Mouse (Mus musculus): ENCODE results near the gene Tmem40. TPM values are rescaled to one million over a fixed set of nuclear protein-coding genes. Genes with fewer than 3 reads are reported as not detected.

The Tmem40 gene
- polyA plus RNA-seq, 1 experiment, result 24.4 TPM

Other genes starting within 250 kb of the Tmem40 start
- 26.9 and 27.1 TPM in 2 replicates for gene Tsen2, start 217.7 kb downstream of the Tmem40 start, polyA plus RNA-seq (2012; rRNA removed)
- 0.06 and 0.18 TPM in 2 replicates for gene Mkrn2os, start 169.8 kb downstream of the Tmem40 start, polyA plus RNA-seq (2012; rRNA removed)
- gene Mkrn2, start 160.5 kb downstream of the Tmem40 start, polyA plus RNA-seq (2012; rRNA removed), result 21.5 and 29.0 TPM in 2 replicates
- gene Raf1, start 85.8 kb downstream of the Tmem40 start, polyA plus RNA-seq (2012; rRNA removed), result 143 and 144 TPM in 2 replicates
- gene Cand2, start 12.1 kb upstream of the Tmem40 start, polyA plus RNA-seq (2012; rRNA removed), result 5.1 and 5.7 TPM in 2 replicates
- gene Rpl32, start 46.3 kb upstream of the Tmem40 start, polyA plus RNA-seq (2012; rRNA removed), result 936 and 1,149 TPM in 2 replicates
- 5.4 and 5.5 TPM in 2 replicates for gene Efcab12, start 76.0 kb upstream of the Tmem40 start, polyA plus RNA-seq (2012; rRNA removed)
- gene Mbd4, start 91.0 kb upstream of the Tmem40 start, polyA plus RNA-seq (2012; rRNA removed), result 9.2 and 9.6 TPM in 2 replicates
- gene Ift122, start 91.1 kb upstream of the Tmem40 start, polyA plus RNA-seq (2012; rRNA removed), result 30.1 and 31.2 TPM in 2 replicates
- gene Rho, start 169.3 kb upstream of the Tmem40 start, polyA plus RNA-seq (2012; rRNA removed), result 0.86 and 1.6 TPM in 2 replicates
- gene H1foo, start 182.5 kb upstream of the Tmem40 start, polyA plus RNA-seq (2012; rRNA removed), result not detected in 2 replicates
- gene Plxnd1, start 232.6 kb upstream of the Tmem40 start, polyA plus RNA-seq (2012; rRNA removed), result 56.5 and 73.7 TPM in 2 replicates